Mouse (Mus musculus): ENCODE data around the gene Psg16. TPM values are rescaled to one million over a fixed set of nuclear protein-coding genes. Genes with fewer than 3 reads are reported as not detected.

The Psg16 gene
- polyA plus RNA-seq, 1 experiment, result not detected

DNA sequence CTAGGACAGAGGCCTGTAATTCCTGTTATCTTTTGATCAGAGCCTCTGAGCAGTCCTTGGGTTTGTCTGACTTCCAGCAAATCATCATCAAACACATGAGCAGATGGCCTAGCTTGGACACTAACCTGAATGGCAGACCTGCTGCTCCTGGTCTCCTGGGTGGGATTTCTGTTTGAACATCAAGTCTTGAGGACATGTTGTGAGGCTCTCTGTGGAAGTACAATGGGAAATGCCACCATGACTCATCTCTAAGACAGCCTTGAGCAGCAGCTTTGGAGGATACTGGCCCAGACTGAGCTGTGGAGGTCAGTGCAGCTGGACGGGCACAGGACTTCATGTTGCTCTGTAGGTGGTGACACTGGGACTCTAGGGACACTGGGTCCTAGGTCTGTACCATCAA, 2.7 kb downstream of the Psg16 start:
- TF ChIP-seq CEBPB (IDR thresholded peaks at IDR 0.05; ENCODE audit: low read depth) (no peak), FOSL1 (IDR thresholded peaks at IDR 0.05; ENCODE audit: insufficient read depth, low read length, poor library complexity, severe bottlenecking) (no peak), MYOD1 (IDR thresholded peaks at IDR 0.05; ENCODE audit: control insufficient read depth, insufficient read length, low read depth) (no peak), MYOG (IDR thresholded peaks at IDR 0.05; ENCODE audit: control insufficient read depth, extremely low read depth, insufficient read length) (no peak), CTCF (IDR thresholded peaks at IDR 0.05; ENCODE audit: control insufficient read depth, insufficient read depth, insufficient read length) (no peak), USF1 (IDR thresholded peaks at IDR 0.05; ENCODE audit: low read depth) (no peak), MAX (IDR thresholded peaks at IDR 0.05) (no peak)
- H3K36me3 ChIP-seq (ENCODE audit: control insufficient read depth, insufficient read depth), result no peaks in the 10 kb centered on the region
- no peaks in the 10 kb centered on the region for H3K79me2 ChIP-seq (ENCODE audit: control insufficient read depth, insufficient read depth)
- no peaks in the 10 kb centered on the region for H3K27me3 ChIP-seq (ENCODE audit: control insufficient read depth, insufficient read depth, insufficient read length)
- H3ac ChIP-seq (ENCODE audit: control insufficient read depth, insufficient read length, low read depth), result no peak overlapping the region
- no peaks in the 10 kb centered on the region for H3K79me3 ChIP-seq (ENCODE audit: low read depth)
- H3K4me3 ChIP-seq (ENCODE audit: insufficient read depth, poor library complexity, severe bottlenecking), result no peak overlapping the region

DNA sequence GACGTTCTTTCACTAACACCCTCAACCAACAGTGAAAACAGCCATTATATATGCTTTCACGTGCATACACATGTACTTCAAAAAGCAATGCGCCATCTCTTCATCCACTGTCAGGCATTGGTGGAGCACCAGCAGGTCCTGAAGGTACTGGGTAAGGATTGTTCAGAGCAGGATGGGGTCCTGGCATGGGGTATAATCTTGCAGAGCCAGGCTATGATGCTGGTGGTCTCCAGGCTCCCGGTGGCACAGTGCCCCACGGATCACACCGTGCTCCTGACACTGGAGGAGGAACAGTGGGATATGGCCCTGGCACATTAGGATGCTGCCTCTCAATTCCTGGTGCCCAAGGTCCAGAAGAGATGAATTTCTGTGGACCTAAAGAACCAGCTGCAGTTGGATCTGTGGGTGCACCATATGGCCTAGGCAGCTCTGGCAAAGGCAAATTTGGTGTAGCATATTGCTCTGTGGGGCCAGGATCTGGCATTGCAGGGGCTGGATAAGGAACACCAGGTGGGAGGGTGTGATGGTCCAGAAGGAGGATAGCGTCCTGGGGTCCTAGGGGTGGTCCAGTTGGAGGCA, 4.3 kb downstream of the Psg16 start:
- no peaks in the 10 kb centered on the region for H3K79me2 ChIP-seq (ENCODE audit: control insufficient read depth, insufficient read depth)

DNA sequence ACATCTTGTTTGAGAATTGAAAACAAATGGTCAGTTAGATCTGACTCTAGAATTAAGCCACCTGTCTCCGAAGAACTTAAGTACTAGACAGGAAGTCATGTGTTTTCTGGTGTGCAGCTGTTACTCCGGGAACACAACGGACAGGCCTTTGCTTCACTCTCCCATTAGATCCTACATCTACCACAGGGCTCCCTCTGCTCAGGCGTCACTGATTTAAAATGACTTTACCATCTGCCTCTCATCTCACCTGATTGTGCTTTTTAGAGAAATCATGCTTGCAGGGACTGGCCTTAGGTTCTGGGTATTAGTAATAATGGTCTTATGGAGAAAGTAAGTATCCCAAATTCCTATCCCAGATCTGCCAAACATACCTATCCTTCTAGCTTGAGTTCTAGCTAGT, 8.9 kb downstream of the Psg16 start:
- Histone ChIP-seq H3ac (ENCODE audit: control insufficient read depth, insufficient read length, low read depth) (no peak overlapping the region), H3K4me3 (ENCODE audit: insufficient read depth, poor library complexity, severe bottlenecking) (no peak overlapping the region), H3K36me3 (ENCODE audit: control insufficient read depth, insufficient read depth) (no peaks in the 10 kb centered on the region), H3K27me3 (ENCODE audit: control insufficient read depth, insufficient read depth, insufficient read length) (no peaks in the 10 kb centered on the region), H3K79me2 (ENCODE audit: control insufficient read depth, insufficient read depth) (no peaks in the 10 kb centered on the region), H3K79me3 (ENCODE audit: low read depth) (no peaks in the 10 kb centered on the region)
- no peak for TF ChIP-seq MYOD1 (IDR thresholded peaks at IDR 0.05; ENCODE audit: control insufficient read depth, insufficient read length, low read depth)
- no peak for TF ChIP-seq CEBPB (IDR thresholded peaks at IDR 0.05; ENCODE audit: low read depth)
- TF ChIP-seq CTCF (IDR thresholded peaks at IDR 0.05; ENCODE audit: control insufficient read depth, insufficient read depth, insufficient read length), result no peak
- TF ChIP-seq USF1 (IDR thresholded peaks at IDR 0.05; ENCODE audit: low read depth), result no peak
- TF ChIP-seq MYOG (IDR thresholded peaks at IDR 0.05; ENCODE audit: control insufficient read depth, extremely low read depth, insufficient read length), result no peak
- TF ChIP-seq FOSL1 (IDR thresholded peaks at IDR 0.05; ENCODE audit: insufficient read depth, low read length, poor library complexity, severe bottlenecking), result no peak
- no peak for TF ChIP-seq MAX (IDR thresholded peaks at IDR 0.05)

More for the DNA sequence above, 4.3 kb downstream of the Psg16 start:
- no peak for TF ChIP-seq MYOG (IDR thresholded peaks at IDR 0.05; ENCODE audit: control insufficient read depth, extremely low read depth, insufficient read length)
- no peak for TF ChIP-seq CEBPB (IDR thresholded peaks at IDR 0.05; ENCODE audit: low read depth)
- TF ChIP-seq USF1 (IDR thresholded peaks at IDR 0.05; ENCODE audit: low read depth), result no peak
- TF ChIP-seq MYOD1 (IDR thresholded peaks at IDR 0.05; ENCODE audit: control insufficient read depth, insufficient read length, low read depth), result no peak
- no peak overlapping the region for H3K4me3 ChIP-seq (ENCODE audit: insufficient read depth, poor library complexity, severe bottlenecking)
- H3K27me3 ChIP-seq (ENCODE audit: control insufficient read depth, insufficient read depth, insufficient read length), result no peaks in the 10 kb centered on the region
- H3ac ChIP-seq (ENCODE audit: control insufficient read depth, insufficient read length, low read depth), result no peak overlapping the region
- H3K36me3 ChIP-seq (ENCODE audit: control insufficient read depth, insufficient read depth), result no peaks in the 10 kb centered on the region
- H3K79me3 ChIP-seq (ENCODE audit: low read depth), result no peaks in the 10 kb centered on the region

DNA sequence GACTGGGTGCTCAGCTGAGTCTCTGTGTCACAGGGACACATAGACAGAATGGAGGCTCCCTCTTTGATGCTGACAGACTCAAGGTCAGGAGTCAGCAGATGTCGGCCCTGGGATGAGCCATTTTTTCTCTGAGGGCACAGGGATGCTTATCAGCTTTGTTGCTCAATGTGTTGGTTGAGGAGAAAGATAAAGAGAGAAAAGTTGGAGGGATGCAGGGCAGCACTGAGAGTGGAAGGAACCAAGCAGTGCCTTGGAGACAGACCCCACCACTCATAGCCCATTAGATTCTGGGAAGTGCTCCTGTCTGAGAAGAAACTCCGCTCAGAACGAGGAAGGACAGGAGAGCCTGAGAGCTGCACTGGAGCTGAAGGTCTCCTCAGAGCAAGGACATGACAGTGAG, 13.9 kb downstream of the Psg16 start:
- H3K79me3 ChIP-seq (ENCODE audit: low read depth), result no peaks in the 10 kb centered on the region
- H3ac ChIP-seq (ENCODE audit: control insufficient read depth, insufficient read length, low read depth), result no peak overlapping the region
- TF ChIP-seq CTCF (IDR thresholded peaks at IDR 0.05; ENCODE audit: control insufficient read depth, insufficient read depth, insufficient read length) (no peak), MAX (IDR thresholded peaks at IDR 0.05) (no peak), MYOD1 (IDR thresholded peaks at IDR 0.05; ENCODE audit: control insufficient read depth, insufficient read length, low read depth) (no peak), FOSL1 (IDR thresholded peaks at IDR 0.05; ENCODE audit: insufficient read depth, low read length, poor library complexity, severe bottlenecking) (no peak), USF1 (IDR thresholded peaks at IDR 0.05; ENCODE audit: low read depth) (no peak), CEBPB (IDR thresholded peaks at IDR 0.05; ENCODE audit: low read depth) (no peak), MYOG (IDR thresholded peaks at IDR 0.05; ENCODE audit: control insufficient read depth, extremely low read depth, insufficient read length) (no peak)
- no peaks in the 10 kb centered on the region for H3K79me2 ChIP-seq (ENCODE audit: control insufficient read depth, insufficient read depth)
- H3K36me3 ChIP-seq (ENCODE audit: control insufficient read depth, insufficient read depth), result no peaks in the 10 kb centered on the region
- H3K4me3 ChIP-seq (ENCODE audit: insufficient read depth, poor library complexity, severe bottlenecking), result no peak overlapping the region
- H3K27me3 ChIP-seq (ENCODE audit: control insufficient read depth, insufficient read depth, insufficient read length), result no peaks in the 10 kb centered on the region

DNA sequence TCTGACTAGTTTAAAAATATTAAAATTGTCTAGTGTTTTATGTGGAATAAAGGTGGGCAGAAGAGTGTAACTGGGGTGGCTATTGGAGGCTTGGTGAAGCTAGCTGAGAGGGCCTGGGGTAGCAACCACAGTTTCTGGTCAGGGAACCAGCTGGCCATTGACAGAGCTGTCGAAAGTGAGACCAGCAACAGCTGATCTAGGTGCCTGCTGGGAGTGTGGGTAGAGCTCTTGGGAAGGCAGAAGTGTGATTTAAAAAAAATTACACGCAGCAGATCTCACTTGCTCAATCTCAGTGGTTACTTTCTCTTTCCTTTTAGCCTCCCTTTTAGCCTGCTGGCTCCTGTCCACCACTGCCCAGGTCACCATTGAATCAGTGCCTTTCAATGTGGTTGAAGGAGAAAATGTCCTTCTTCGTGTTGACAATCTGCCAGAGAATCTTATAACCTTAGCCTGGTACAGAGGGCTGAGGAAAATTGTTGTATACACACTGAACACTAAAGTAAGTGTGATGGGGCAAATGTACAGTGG, 16.3 kb downstream of the Psg16 start:
- TF ChIP-seq CEBPB (IDR thresholded peaks at IDR 0.05; ENCODE audit: low read depth), result no peak
- no peak for TF ChIP-seq MAX (IDR thresholded peaks at IDR 0.05)
- no peak for TF ChIP-seq MYOG (IDR thresholded peaks at IDR 0.05; ENCODE audit: control insufficient read depth, extremely low read depth, insufficient read length)
- no peak for TF ChIP-seq MYOD1 (IDR thresholded peaks at IDR 0.05; ENCODE audit: control insufficient read depth, insufficient read length, low read depth)
- TF ChIP-seq FOSL1 (IDR thresholded peaks at IDR 0.05; ENCODE audit: insufficient read depth, low read length, poor library complexity, severe bottlenecking), result no peak
- TF ChIP-seq USF1 (IDR thresholded peaks at IDR 0.05; ENCODE audit: low read depth), result no peak
- no peak for TF ChIP-seq CTCF (IDR thresholded peaks at IDR 0.05; ENCODE audit: control insufficient read depth, insufficient read depth, insufficient read length)
- Histone ChIP-seq H3ac (ENCODE audit: control insufficient read depth, insufficient read length, low read depth) (no peak overlapping the region), H3K79me2 (ENCODE audit: control insufficient read depth, insufficient read depth) (no peaks in the 10 kb centered on the region), H3K4me3 (ENCODE audit: insufficient read depth, poor library complexity, severe bottlenecking) (no peak overlapping the region), H3K79me3 (ENCODE audit: low read depth) (no peaks in the 10 kb centered on the region), H3K36me3 (ENCODE audit: control insufficient read depth, insufficient read depth) (no peaks in the 10 kb centered on the region), H3K27me3 (ENCODE audit: control insufficient read depth, insufficient read depth, insufficient read length) (no peaks in the 10 kb centered on the region)
